15 mouse cellular contexts compared by ENCODE assay signal in genomic region chr12:68774800-68775199, GRCm38 (mm10).
DNase-seq lines count a peak whose midpoint lies in the region; ATAC-seq lines count a peak whose summit lies in the region.
"Had no signal": no experiment of that assay in that cellular context is flagged by ENCODE, and none has a peak within 500 bp of the region (broad histone marks: within the 10 kb centered on the region; RNA-seq: fewer than 3 reads in every experiment).

No protein-coding gene starts in this region.

- H3K27ac ChIP-seq in forebrain, embryonic 15.5 days (replicated peaks): no peak overlapping the region; the same call in 1 of the 2 replicates
- no peak overlapping the region for H3K27ac ChIP-seq in forebrain, embryonic 11.5 days (ENCODE audit: low read depth, low read length)
- no peak overlapping the region for H3K27ac ChIP-seq in neural tube, embryonic 15.5 days (replicated peaks)
- H3K27ac ChIP-seq: embryonic facial prominence, embryonic 15.5 days; heart, embryonic 13.5 days; macrophage; midbrain, embryonic 13.5 days had no signal

- no peaks in the 10 kb centered on the region for H3K27me3 ChIP-seq in forebrain, embryonic 15.5 days
- H3K27me3 ChIP-seq in forebrain, embryonic 11.5 days (ENCODE audit: control insufficient read depth, insufficient read depth, low read length): no peaks in the 10 kb centered on the region
- H3K27me3 ChIP-seq in neural tube, embryonic 15.5 days (replicated peaks): no peaks in the 10 kb centered on the region
- H3K27me3 ChIP-seq: embryonic facial prominence, embryonic 15.5 days; heart, embryonic 13.5 days; midbrain, embryonic 13.5 days had no signal

- DNase-seq in forebrain, embryonic 11.5 days (ENCODE audit: low spot score): no peak
- DNase-seq in neural tube, embryonic 10.5 days (ENCODE audit: extremely low spot score, low spot score): no peak
- peak; percentile 10 for DNase-seq in cerebellum, adult 8-10 months
- peak; percentile 18 for DNase-seq in right cerebral cortex, postnatal 4 days
- DNase-seq in c-Kit-positive CD71-positive TER-119-positive erythroid progenitor cells, embryonic 14.5 days (ENCODE audit: low spot score): no peak
- DNase-seq: heart, postnatal 4 days; kidney, postnatal 10 days; lung, embryonic 14.5 days had no signal

- H3K9ac ChIP-seq in forebrain, embryonic 15.5 days (replicated peaks): no peak overlapping the region
- no peak overlapping the region for H3K9ac ChIP-seq in forebrain, embryonic 11.5 days (ENCODE audit: low read length)
- no peak overlapping the region for H3K9ac ChIP-seq in neural tube, embryonic 15.5 days (replicated peaks)
- H3K9ac ChIP-seq: embryonic facial prominence, embryonic 15.5 days; heart, embryonic 13.5 days; lung, embryonic 14.5 days; midbrain, embryonic 13.5 days had no signal

- no peak overlapping the region for H3K4me2 ChIP-seq in forebrain, embryonic 15.5 days (replicated peaks)
- H3K4me2 ChIP-seq in forebrain, embryonic 11.5 days (ENCODE audit: low read depth, low read length, severe bottlenecking): no peak overlapping the region
- no peak overlapping the region for H3K4me2 ChIP-seq in neural tube, embryonic 15.5 days
- H3K4me2 ChIP-seq: embryonic facial prominence, embryonic 15.5 days; heart, embryonic 13.5 days; lung, embryonic 14.5 days; midbrain, embryonic 13.5 days had no signal

- H3K9me3 ChIP-seq in forebrain, embryonic 15.5 days: no peaks in the 10 kb centered on the region
- H3K9me3 ChIP-seq in forebrain, embryonic 11.5 days (ENCODE audit: control insufficient read depth, low read length): no peaks in the 10 kb centered on the region
- H3K9me3 ChIP-seq in neural tube, embryonic 15.5 days (replicated peaks): no peaks in the 10 kb centered on the region
- H3K9me3 ChIP-seq: embryonic facial prominence, embryonic 15.5 days; heart, embryonic 13.5 days; midbrain, embryonic 13.5 days had no signal

- no peak overlapping the region for H3K4me3 ChIP-seq in forebrain, embryonic 15.5 days
- H3K4me3 ChIP-seq in forebrain, embryonic 11.5 days (ENCODE audit: low read depth, low read length): no peak overlapping the region
- H3K4me3 ChIP-seq in neural tube, embryonic 15.5 days (replicated peaks): no peak overlapping the region
- H3K4me3 ChIP-seq: embryonic facial prominence, embryonic 15.5 days; heart, embryonic 13.5 days; midbrain, embryonic 13.5 days had no signal

- ATAC-seq in forebrain, embryonic 15.5 days (replicated peaks): peak; percentile 81
- no peak for ATAC-seq in forebrain, embryonic 11.5 days (replicated peaks; ENCODE audit: low FRiP score)
- ATAC-seq in neural tube, embryonic 15.5 days (ENCODE audit: low FRiP score): peak; percentile 31; the same call in 1 of the 2 replicates
- ATAC-seq: intestine, embryonic 16.5 days; midbrain, embryonic 13.5 days had no signal

- WGBS in forebrain, embryonic 15.5 days: 62% methylated on average over 8 of the region's 8 CpGs
- 91% methylated on average over 8 of the region's 8 CpGs for WGBS in forebrain, embryonic 11.5 days
- 85% methylated on average over 8 of the region's 8 CpGs for WGBS in neural tube, embryonic 15.5 days

- peaks cover 16% of the 10 kb centered on the region for H3K4me1 ChIP-seq in forebrain, embryonic 15.5 days
- H3K4me1 ChIP-seq in forebrain, embryonic 11.5 days (replicated peaks; ENCODE audit: control insufficient read depth, insufficient read depth, low read length): no peaks in the 10 kb centered on the region
- H3K4me1 ChIP-seq in neural tube, embryonic 15.5 days: no peaks in the 10 kb centered on the region
- H3K4me1 ChIP-seq: embryonic facial prominence, embryonic 15.5 days; heart, embryonic 13.5 days; midbrain, embryonic 13.5 days had no signal

- no peaks in the 10 kb centered on the region for H3K36me3 ChIP-seq in forebrain, embryonic 15.5 days
- H3K36me3 ChIP-seq in forebrain, embryonic 11.5 days (ENCODE audit: control insufficient read depth, insufficient read depth, low read length): no peaks in the 10 kb centered on the region
- no peaks in the 10 kb centered on the region for H3K36me3 ChIP-seq in neural tube, embryonic 15.5 days
- H3K36me3 ChIP-seq: embryonic facial prominence, embryonic 15.5 days; heart, embryonic 13.5 days; midbrain, embryonic 13.5 days had no signal

Comparison
In these comparisons a context has a peak if more than half of its experiments do, and no peak if none do; other contexts are left out.
1. DNase-seq: peak in cerebellum, adult 8-10 months (single experiment) and right cerebral cortex, postnatal 4 days (single experiment); none in forebrain, embryonic 11.5 days (single experiment), neural tube, embryonic 10.5 days (single experiment) and c-Kit-positive CD71-positive TER-119-positive erythroid progenitor cells, embryonic 14.5 days (single experiment).